Mouse (Mus musculus): ENCODE data around the gene Cyp4a32.

The Cyp4a32 gene

GRCm38 (mm10) chr4:115657104-115657866 is 56.5 kb downstream of the Cyp4a32 start:
- DNase-seq (ENCODE audit: low read depth) = peak; percentile 6

GRCm38 (mm10) chr4:115657867-115658249 is 57.1 kb downstream of the Cyp4a32 start:
- no peak for DNase-seq (ENCODE audit: low read depth)

GRCm38 (mm10) chr4:115659190-115659589 is 58.4 kb downstream of the Cyp4a32 start:
- DNase-seq (ENCODE audit: low read depth) = no peak
